Mouse (Mus musculus) intestine, embryonic 14.5 days (tissue): ENCODE data around the gene Tgfbr3l. TPM values are rescaled to one million over a fixed set of nuclear protein-coding genes. Genes with fewer than 3 reads are reported as not detected.
"Not testable (repeated sequence)": the region's sequence is repeated elsewhere in the genome, so short reads cannot be mapped to it uniquely, and the experiment has no call there.

Experiments used
- ATAC-seq: fragments of 200-750 bp; cut with Nextera tagmentation; replicated peaks from 2 replicates; pipeline ENCODE4 v1.8.0; 2017; ENCODE audit warnings: low read depth, moderate number of reproducible peaks, moderate TSS enrichment, moderate library complexity; ENCODE audit not compliant: low FRiP score, low TSS enrichment
- DNase-seq: peaks from one replicate; pipeline ENCODE4 v3.0.0-alpha.2; 2018; ENCODE audit warnings: low spot score
- H3K27ac ChIP-seq: fragments of 300-500 bp; sonication (generic); 2 replicates; pipeline ENCODE4 v1.5.1; 2014; ENCODE audit warnings: low read depth, mild to moderate bottlenecking, control low read depth
- H3K27me3 ChIP-seq: fragments of 300-500 bp; sonication (generic); replicated peaks from 2 replicates; pipeline ENCODE4 v1.6.1; 2014; ENCODE audit warnings: low read length, control low read depth; ENCODE audit not compliant: control insufficient read depth, insufficient read depth
- H3K36me3 ChIP-seq: fragments of 300-500 bp; sonication (generic); 2 replicates; pipeline ENCODE4 v1.6.1; 2014; ENCODE audit warnings: low read length, control low read depth; ENCODE audit not compliant: control insufficient read depth, insufficient read depth
- H3K4me1 ChIP-seq: fragments of 300-500 bp; sonication (generic); replicated peaks from 2 replicates; pipeline ENCODE4 v1.6.1; 2014; ENCODE audit warnings: low read length, control low read depth, mixed read lengths; ENCODE audit not compliant: control insufficient read depth, insufficient read depth
- H3K4me2 ChIP-seq: fragments of 300-500 bp; sonication (generic); 2 replicates; pipeline ENCODE4 v1.6.1; 2014; ENCODE audit warnings: low read length
- H3K4me3 ChIP-seq: fragments of 300-500 bp; sonication (generic); 2 replicates; pipeline ENCODE4 v1.5.1; 2014; ENCODE audit warnings: low read depth, low read length, control low read depth, mixed read lengths
- H3K9ac ChIP-seq: fragments of 300-500 bp; sonication (generic); 2 replicates; pipeline ENCODE4 v1.6.1; 2014; ENCODE audit warnings: mild to moderate bottlenecking, low read length
- H3K9me3 ChIP-seq: fragments of 300-500 bp; sonication (generic); 2 replicates; pipeline ENCODE4 v1.6.1; 2016; ENCODE audit warnings: low read length, control low read depth; ENCODE audit not compliant: control insufficient read depth
- WGBS: fragments of 180-500 bp; shearing (Covaris S2); extraction: QIAGEN DNeasy Blood & Tissue Kit; methylation state at CpG from one replicate; pipeline ENCODE4 v1.1.7; 2014; 5-methylcytosine and 5-hydroxymethylcytosine counted together
- polyA plus RNA-seq: library from polyadenylated mRNA; unstranded; fragments of >200 nt; fragmentation: Nextera tagmentation; extraction: Ambion mirVana; gene quantifications from 2 replicates; pipeline ENCODE4 v1.2.1, GENCODE M21; 2014

Gene Tgfbr3l
- polyA plus RNA-seq, 1 experiment from 2014 or later = 3.3 TPM

DNA sequence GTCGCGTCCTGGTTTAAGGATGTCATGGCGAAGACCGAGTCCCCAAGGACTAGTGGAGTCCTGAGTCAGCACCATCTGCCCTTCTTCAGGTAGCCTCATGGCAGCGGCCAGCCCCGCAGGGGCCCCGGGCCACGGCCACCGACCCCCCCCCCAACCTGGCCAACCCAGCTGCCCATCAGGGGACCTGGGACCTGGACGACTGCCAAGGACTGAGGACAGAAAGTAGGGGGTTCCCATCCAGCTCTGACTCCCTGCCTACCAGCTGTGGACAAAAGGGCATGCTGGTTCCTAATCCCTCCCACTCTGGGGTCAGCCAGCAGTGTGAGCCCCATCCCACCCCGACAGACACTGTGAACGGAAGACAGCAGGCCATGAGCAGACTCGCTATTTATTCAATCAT is 2.3 kb upstream of the Tgfbr3l start:
- no peaks in the 10 kb centered on the region for H3K27me3 ChIP-seq
- no peak overlapping the region for H3K4me3 ChIP-seq
- no peaks in the 10 kb centered on the region for H3K9me3 ChIP-seq
- no peak overlapping the region for H3K9ac ChIP-seq
- no peak overlapping the region for H3K27ac ChIP-seq
- H3K4me2 ChIP-seq = no peak overlapping the region
- whole genome bisulfite sequencing = 88% methylated on average over 13 of the region's 13 CpGs
- H3K4me1 ChIP-seq = peaks cover 9% of the 10 kb centered on the region
- DNase-seq (no peak), ATAC-seq (no peak)
- peaks cover 73% of the 10 kb centered on the region for H3K36me3 ChIP-seq

DNA sequence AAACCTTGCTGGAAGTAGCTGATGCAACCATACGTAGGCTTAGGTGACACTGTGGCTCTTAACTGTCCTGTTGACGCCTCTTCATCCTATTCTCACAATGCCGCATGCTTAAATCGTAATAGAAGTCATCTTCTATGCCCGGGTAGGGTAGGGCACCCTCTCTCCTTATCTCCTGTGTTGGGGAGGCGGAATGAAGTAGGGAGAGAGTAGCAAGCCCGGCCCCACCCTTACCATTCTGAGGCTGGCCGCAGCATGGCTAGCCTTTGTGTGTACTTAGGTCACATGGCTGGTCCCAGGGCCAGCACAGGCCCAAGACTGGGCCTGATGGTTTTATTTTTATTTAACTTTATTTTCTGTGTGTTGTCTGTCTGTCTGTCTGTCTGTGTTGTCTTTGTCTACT is 773 bp upstream of the Tgfbr3l start:
- DNase-seq (no peak), ATAC-seq (no peak)
- no peak overlapping the region for H3K9ac ChIP-seq
- no peaks in the 10 kb centered on the region for H3K9me3 ChIP-seq
- no peak overlapping the region for H3K4me2 ChIP-seq
- peaks cover 69% of the 10 kb centered on the region for H3K36me3 ChIP-seq
- 82% methylated on average over 8 of the region's 8 CpGs for WGBS
- H3K27ac ChIP-seq = no peak overlapping the region
- peaks cover 5% of the 10 kb centered on the region; the same call in 1 of the 2 replicates for H3K4me1 ChIP-seq
- H3K4me3 ChIP-seq = no peak overlapping the region
- H3K27me3 ChIP-seq = no peaks in the 10 kb centered on the region

DNA sequence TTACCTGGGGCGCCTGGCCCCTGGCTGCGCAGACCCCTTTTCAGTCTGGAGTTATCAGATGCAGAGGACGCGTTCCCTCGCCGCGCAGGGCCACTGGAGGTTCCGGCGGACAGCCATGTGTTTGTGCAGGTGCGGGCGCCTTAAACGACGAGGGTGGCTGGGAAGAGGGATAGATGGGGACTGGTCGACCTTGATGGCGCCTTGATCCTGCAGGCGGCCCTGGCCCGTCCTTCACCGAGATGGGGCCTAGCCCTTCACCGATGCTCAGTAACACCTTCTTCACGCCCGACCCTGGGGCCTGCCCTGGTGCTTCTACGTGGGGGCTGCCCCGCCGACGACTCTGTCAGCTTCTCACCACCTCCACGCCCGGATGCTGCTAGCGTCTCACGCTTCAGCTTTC is 1.2 kb downstream of the Tgfbr3l start:
- Histone ChIP-seq H3K4me2 (no peak overlapping the region), H3K4me1 (peaks cover 11% of the 10 kb centered on the region), H3K27me3 (no peaks in the 10 kb centered on the region), H3K9me3 (no peaks in the 10 kb centered on the region), H3K36me3 (peaks cover 51% of the 10 kb centered on the region), H3K4me3 (no peak overlapping the region), H3K9ac (no peak overlapping the region), H3K27ac (peak overlapping the region; percentile 24; the same call in 1 of the 2 replicates)
- 17% methylated on average over 29 of the region's 29 CpGs for WGBS
- ATAC-seq = no peak
- DNase-seq = peak; percentile 71

GRCm38 (mm10) chr8:4250306-4250970 is 2.4 kb downstream of the Tgfbr3l start:
- H3K27ac ChIP-seq = no peak overlapping the region
- peak; percentile 91 for DNase-seq
- WGBS = 40% methylated on average over 26 of the region's 26 CpGs
- no peak overlapping the region for H3K4me3 ChIP-seq
- peak; percentile 6; the same call in 1 of the 2 replicates for ATAC-seq
- no peaks in the 10 kb centered on the region for H3K9me3 ChIP-seq
- peaks cover 13% of the 10 kb centered on the region for H3K4me1 ChIP-seq
- no peak overlapping the region for H3K9ac ChIP-seq
- H3K27me3 ChIP-seq = no peaks in the 10 kb centered on the region
- H3K36me3 ChIP-seq = peaks cover 51% of the 10 kb centered on the region
- no peak overlapping the region for H3K4me2 ChIP-seq

DNA sequence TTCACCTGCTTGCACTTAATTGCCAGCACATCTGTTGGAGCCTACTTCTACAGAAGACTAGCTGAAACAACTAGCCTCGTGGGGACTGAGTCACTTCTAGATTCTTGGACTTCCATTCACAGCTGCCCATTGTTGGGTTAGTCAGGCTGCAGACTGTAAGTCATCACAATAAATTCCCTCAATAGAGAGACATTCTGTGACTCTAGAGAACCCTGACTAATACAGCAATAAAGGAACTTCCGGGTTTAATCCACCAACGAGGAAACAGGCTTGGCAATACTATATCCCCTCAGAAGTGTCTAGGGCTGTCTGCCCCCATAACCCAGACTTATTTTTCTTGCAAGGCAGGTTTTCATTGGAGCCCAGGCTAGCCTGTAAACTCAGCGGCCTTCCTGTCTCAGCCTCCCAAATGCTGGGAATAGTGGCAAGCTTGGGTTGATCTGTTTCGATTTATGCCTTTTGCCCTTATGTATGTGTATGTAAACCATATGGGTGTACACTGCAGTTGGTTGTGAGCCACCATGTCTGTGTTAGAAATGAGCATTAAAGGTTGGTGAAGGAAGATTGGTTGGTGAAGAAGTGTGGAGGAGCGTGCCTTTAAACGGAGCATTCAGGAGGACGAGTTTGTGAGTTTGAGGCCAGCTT is 4.2 kb downstream of the Tgfbr3l start:
- Histone ChIP-seq H3K27me3 (no peaks in the 10 kb centered on the region), H3K4me2 (peak overlapping the region; percentile 64), H3K9ac (peak overlapping the region; percentile 79), H3K27ac (no peak overlapping the region), H3K4me1 (peaks cover 13% of the 10 kb centered on the region), H3K36me3 (peaks cover 45% of the 10 kb centered on the region), H3K4me3 (peak overlapping the region; percentile 94), H3K9me3 (no peaks in the 10 kb centered on the region)
- WGBS = 44% methylated on average over 8 of the region's 8 CpGs
- ATAC-seq (no peak), DNase-seq (no peak)

DNA sequence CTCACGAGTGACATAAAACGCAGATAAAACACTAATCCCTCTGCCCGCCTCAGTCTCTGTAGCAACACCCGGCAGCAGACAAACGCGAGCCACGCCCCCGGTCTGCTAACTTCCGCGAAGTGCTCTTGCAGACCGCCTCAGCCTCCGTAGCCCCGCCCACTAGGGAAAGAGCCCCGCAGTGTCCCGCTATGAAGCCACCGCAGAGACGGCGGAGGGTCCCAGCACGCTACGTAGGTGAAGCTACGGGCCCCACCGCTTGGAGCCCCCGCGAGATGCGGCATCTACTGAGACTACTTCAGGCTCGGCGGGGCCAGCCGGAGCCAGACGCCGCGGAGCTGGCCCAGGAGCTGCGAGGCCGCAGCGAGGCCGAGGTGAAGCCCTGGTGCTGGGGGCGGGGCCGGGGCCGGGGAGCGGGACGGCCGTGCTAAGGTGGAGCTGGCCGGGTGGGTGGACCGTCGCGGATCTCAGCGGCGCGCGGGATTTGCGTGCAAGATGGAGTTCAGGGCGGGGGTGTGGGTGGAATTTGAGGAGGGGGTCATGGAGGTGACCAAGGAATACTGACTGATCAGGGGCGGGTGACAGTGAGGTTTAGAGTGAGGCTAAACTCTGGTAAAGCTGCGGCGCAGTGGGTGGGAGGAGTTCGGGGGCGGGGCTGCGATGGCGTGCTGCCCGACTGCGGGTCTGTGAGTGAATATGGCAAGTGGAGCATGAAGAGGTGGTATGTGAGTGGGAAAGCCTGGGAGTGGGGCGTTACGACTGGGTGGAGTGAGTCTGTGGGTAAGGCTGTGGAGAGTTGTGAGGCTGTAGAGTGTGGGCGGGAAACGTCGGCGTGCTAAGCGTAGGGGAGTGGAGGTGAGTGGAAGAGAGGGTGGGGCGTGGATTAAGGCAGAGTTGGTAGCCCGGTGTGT is 5.2 kb downstream of the Tgfbr3l start, which contains the start of gene Snapc2:
Gene Snapc2, plus strand, starts transcription at position 147 of the 908 bp plus-strand sequence.
- H3K4me2 ChIP-seq = peak within 1 kb of the TSS; percentile 64
- H3K36me3 ChIP-seq = peaks cover 36% of the 10 kb centered on the region
- peak within 1 kb of the TSS; percentile 79 for H3K9ac ChIP-seq
- DNase-seq (peak; percentile 98), ATAC-seq (peak; percentile 91)
- H3K9me3 ChIP-seq = no peaks in the 10 kb centered on the region
- peak within 1 kb of the TSS; percentile 94 for H3K4me3 ChIP-seq
- no peaks in the 10 kb centered on the region for H3K27me3 ChIP-seq
- under 1% methylated on average over 68 of the region's 69 CpGs for WGBS
- H3K27ac ChIP-seq = peak within 1 kb of the TSS; percentile 86
- H3K4me1 ChIP-seq = peaks cover 22% of the 10 kb centered on the region

DNA sequence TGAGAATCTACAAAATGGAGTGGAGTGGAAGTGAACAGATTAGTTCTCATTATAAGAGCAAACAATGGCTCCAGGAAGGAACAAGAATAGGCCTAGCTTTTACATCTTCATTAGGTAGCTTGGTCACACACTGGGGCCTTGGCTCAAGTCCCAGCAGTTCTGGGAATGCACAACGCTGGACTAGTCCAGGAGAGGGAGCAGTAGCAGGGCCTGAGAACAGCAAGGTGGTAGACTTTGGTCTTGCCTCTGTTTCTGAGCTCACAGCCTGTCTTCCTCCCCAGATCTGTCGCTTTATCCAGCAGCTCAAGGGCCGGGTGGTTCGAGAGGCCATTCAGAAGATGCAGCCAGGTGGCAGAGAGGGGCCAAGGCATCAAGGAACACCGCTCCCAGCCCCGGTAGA is 6.0 kb downstream of the Tgfbr3l start:
- no peaks in the 10 kb centered on the region for H3K27me3 ChIP-seq
- H3K36me3 ChIP-seq = peaks cover 34% of the 10 kb centered on the region
- ATAC-seq = no peak
- peak overlapping the region; percentile 94 for H3K4me3 ChIP-seq
- H3K9me3 ChIP-seq = no peaks in the 10 kb centered on the region
- H3K4me2 ChIP-seq = peak overlapping the region; percentile 64
- H3K4me1 ChIP-seq = peaks cover 22% of the 10 kb centered on the region
- H3K9ac ChIP-seq = no peak overlapping the region
- H3K27ac ChIP-seq = no peak overlapping the region
- 67% methylated on average over 6 of the region's 6 CpGs for WGBS
- no peak for DNase-seq

DNA sequence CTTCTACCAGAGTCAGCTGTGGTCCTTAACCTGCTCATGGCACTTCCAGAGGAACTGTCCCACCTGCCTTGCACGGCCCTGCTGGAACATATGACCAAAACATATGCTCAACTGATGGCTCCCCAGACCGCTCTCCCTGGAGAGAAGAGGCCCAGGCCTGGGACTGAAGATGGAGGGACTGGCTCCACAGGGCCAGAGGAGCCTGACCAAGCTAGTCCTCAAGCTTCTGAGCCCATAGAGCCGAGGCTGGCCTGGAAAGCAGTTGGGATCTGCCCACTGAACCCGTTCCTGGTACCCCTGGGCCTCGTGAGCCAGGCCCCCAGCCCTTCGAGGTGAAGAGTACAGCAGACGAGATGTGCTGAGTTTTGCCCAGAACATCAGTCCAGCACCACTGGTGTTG is 7.5 kb downstream of the Tgfbr3l start:
- ATAC-seq, H3K4me2 ChIP-seq, H3K27ac ChIP-seq, H3K27me3 ChIP-seq, H3K4me3 ChIP-seq, H3K9ac ChIP-seq, H3K9me3 ChIP-seq, DNase-seq: not testable (repeated sequence)
- H3K4me1 ChIP-seq = peaks cover 28% of the 10 kb centered on the region
- WGBS = 88% methylated on average over 7 of the region's 7 CpGs
- peaks cover 33% of the 10 kb centered on the region for H3K36me3 ChIP-seq
